Mouse (Mus musculus) right cerebral cortex, postnatal 25 days (tissue): ENCODE results near the gene Phtf2.
"Not testable (repeated sequence)": the region's sequence is repeated elsewhere in the genome, so short reads cannot be mapped to it uniquely, and the experiment has no call there.

ENCODE experiments used
- DNase-seq: peaks from one replicate; pipeline ENCODE4 v3.0.0; 2022

Phtf2 gene

DNA sequence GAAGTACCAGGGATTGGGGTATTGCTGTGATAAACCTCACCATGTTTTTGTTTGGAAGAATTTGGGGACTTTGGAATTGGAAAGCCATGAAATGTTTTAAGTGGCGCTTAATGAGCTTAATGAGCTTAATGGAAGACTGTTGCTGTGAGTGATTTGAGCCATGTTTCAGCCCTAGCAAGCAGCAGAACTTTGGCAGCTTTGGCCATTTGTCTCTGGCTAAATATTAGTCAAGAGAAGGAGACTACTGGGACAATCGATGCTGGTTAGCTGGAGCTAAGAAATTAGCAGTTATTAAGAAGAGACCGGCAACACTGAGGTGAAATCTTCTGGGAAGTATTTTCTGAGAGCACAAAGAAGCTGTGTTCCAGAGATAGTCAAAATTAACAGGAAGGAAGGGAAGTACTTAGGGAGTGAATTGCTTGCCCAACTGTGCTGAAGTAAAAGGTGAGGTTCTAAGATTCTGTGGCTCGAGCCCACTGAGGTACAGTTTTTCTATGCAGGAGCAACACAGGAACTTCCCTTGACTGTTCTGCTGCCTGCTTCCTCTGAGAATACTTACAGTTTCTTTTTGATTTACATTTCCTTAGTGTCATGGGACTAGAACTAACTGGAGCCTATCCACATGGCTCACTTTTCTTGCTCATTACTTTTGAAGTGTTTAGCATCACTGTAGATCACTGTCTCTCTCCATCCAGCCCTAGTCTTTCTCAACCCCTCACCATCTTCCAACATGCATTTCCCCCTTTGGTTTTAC, 17.5 kb downstream of the Phtf2 start:
- no peak for DNase-seq

DNA sequence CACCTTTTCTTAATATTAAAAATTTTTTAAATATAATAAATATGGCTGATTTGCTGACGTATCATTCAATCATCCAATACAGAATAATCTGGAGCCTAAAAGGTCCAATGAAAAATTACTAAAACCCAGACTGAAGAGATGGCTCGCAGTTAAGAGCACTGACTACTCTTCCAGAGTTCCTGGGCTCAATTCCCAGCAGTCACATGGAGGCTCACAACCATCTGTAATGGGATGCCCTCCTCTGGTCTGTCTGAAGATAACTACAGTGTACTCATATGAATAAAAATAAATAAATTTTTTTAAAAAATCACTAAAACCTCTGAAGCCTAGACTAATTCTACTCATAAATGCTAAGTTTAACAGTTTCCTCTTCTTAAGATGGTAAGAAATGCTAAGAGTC, 20.0 kb downstream of the Phtf2 start:
- no peak for DNase-seq

DNA sequence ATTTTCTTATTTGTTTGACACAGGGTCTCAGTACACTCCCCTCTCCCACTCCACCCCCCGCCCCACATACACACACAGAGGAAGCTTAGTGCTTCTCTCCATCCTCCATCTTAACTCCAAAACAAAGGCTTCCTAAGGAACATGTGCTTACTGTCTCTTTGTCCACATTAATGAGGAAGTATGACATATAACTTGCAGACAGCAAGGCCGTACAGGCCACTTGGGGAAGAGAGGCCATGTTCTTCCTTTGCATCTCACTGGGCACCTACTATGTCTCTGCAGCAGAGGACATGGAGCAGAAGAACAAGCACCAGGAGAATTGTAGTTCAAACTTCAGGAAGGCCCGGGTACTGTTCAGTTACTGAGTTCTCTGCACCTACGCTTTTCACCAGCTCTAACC, 21.4 kb downstream of the Phtf2 start:
- no peak for DNase-seq

DNA sequence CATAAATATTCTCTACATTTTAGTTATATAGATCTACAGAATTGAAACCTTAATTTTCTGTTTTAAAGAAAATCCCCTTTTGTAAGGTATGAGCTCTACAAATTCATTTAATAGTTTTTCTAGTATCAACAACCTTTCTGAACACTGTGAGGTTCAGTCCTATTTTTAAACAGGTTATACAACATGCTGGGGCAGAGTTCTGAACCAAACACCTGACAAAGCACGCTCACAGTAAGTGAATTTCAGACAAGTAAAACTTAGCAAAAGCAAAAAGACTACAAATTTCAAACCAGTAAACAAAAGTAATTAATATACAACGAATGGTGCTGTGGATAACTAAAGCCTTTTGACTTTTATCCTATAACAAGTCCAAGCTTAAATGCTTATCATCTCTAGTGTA, 23.5 kb downstream of the Phtf2 start:
- DNase-seq, result no peak

DNA sequence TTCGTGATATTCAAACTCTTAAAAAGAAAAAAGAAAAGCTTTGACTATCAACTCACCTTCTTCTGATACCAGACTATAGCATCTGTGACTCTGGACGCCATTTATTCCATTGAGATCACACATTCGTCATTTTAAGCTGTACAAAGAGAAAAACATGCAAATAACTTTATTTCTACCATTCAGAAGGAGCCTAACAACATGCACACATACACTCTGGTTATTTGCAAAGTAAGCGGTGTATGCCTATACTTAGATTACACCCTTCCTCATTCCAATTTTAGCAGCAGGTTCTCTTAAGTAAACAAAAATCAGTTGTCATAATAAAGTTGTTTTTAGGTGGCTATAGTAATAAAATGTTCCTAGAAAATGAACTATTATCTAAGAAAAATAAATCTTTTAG, 26.9 kb downstream of the Phtf2 start:
- no peak for DNase-seq

DNA sequence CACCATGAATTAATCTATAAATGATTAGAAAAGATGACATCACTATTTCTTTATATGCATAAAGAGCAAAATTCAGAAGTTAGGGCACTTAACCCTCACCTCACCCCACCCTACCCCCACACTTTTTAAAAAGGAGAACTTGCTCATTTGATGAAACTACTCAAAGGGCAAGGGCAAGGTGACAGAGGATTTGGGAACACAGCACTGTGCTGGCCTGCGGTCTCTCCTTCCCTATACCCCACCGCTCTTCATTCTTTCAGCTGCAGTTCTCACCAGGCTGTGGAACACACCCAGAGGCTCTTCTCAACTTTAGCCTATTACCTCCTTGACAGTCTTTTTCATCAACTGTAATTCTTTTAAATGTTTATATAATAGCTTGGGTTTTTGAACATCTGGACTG, 34.9 kb downstream of the Phtf2 start:
- no peak for DNase-seq

DNA sequence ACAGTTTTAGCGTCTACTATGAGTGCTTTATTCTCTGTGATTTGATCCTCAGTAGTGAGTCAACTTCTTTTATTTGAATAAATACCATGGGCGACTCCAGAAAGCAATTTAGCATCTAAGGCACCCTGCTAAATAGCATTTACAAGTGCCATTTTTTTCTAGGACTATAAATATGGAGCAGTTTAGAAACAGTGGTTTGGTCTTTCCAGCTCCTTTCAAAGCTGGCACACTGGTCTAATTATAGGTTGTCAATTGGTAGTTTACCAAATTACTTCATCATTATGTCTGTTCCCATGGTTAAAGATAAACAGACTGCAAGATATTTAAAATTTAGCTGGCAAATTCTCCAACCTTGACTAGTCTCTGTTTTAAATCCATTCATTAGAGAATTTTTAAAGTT, 38.1 kb downstream of the Phtf2 start:
- no peak for DNase-seq

DNA sequence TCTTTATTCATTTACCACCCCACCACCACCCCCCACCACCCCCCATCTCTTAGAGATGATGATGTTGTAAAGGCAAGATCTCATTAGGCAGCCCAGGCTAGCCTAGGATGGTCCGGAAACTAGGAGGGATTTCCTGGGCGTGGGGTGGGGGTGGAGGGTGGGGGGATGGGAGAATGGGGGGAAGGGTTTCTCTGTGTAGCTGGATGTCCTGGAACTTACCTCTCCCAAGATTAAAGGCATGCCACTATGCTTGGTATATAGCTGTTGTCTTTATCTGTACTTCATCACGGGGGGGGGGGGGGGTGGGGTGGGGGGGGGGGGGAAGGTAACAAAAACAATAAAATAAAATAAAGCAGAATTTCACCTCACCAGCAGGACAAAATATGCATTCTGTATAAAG, 38.5 kb downstream of the Phtf2 start:
- DNase-seq, result no peak

DNA sequence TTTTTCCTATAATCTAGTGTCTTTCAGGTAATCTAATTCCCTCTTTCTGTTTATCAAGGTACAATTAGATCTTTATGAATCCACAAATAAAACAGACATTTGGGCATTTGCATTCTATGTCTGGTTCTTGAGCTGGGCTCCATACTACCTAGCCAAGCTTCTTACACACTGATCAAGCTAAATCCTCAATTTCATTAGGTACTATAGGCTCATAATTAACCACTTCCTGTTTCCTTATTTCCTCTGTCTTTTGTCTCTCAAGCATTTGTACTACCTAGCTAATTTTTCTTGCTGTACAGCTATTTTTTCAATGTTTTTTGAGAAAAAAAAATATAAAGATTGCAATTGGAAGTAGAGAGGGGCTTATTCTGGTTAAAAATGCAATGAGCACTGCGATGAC, 44.8 kb downstream of the Phtf2 start:
- DNase-seq, result no peak

DNA sequence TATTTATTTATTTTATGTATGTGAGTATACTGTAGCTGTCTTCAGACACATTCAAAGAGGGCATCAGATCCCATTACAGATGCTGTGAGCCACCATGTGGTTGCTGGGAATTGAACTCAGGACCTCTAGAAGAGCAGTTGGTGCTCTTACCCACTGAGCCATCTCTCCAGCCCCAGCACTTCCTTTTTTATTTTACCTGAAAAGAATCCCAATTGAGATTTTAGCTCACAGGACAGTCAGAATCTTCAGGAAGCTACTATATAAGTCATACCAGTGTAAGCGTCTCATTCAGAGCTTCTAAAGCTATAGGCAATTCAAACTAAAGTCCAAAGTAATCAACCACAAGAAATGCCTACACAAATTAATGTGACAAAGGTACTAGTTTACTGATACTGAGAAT, 47.5 kb downstream of the Phtf2 start:
- DNase-seq, result no peak

DNA sequence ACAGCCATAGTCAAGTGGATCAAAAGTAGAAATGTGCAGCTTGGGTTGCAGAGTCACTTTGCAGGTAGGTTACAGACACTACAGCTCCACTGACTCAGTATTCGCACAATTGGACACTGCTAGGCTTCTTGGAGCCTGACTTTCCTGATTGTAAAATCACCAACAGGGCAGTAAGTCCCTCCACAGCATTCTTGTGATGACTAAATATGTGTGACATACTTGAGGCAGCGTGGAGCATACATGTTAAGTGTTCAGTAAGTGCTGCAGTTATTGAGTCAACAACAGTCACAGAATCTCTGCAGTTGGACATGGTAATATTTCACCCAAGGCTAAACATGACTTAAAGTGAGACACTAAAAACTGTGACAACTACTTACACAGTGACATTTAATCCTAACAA, 50.5 kb downstream of the Phtf2 start:
- DNase-seq, result no peak

DNA sequence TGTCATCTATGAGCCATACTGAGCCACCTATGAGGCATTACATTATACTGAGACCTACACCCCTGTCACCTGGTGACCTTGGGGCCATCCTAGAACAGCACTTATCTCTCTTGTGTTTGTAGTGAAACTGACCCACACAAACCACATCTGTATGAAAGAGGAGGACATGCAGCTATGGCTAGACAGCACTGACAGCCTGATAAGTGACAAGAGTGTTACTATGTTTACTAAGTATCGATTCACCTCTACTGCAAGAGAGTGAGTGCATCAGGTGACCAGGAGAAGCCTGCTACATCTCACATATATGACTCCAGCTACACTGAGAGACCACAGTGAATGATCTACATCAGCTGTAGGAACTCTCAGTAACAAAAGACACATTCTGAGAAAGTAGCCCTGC, 51.2 kb downstream of the Phtf2 start:
- no peak for DNase-seq

DNA sequence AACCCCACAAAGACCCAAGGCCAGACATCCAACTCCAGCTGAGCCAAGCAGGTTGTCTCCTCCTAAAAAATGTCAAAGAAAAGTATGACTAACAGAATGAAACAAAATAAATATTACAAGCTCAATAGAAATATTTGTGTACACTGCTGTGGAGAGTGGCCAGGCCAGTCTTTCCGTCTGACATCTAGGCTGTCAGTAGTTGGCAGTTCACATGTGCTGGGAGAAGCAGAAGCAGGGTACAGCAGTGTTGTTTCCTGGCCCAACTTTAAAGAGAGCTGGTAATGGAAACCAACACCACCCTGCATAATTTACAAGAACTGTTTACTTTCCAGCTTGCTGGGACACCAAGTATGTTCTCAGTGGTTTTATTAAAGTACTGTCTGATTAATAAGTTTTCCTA, 60.3 kb downstream of the Phtf2 start:
- no peak for DNase-seq

DNA sequence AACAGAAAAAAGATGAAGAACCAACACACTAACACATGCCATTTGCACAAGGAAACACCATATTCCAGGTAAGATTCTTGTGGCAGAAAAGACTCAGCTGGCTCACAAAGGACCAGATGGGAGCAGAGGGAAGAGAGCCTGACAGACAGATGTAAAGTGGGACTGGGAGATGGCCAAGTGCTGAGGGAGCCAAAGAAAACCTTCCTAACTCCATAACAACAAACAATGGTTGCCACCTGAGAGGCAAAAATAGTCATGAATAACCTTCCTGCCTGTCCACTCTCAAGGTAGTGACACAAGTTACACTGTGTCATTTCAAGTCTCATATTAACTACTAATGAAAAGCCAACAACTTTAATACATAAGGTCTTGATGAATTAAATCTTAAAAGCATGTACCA, 60.8 kb downstream of the Phtf2 start:
- DNase-seq, result no peak

DNA sequence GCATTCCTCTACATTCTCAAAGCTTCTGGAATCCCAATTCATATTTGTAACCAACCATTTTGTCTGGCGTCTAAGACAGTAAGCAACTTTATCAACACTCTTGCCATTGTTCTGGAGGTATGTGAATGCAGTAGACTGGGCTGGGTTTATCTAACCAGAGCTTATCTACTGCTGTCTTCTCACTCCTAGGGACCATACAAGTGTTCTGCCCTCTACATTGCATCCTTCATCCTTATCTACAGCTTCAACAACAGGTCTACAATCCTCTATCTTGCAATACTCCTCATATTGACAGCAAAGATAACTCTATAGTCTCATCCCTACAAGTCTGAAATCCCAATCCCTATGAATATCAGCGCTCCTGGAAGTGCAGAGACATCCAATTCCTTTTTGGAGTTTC, 66.8 kb downstream of the Phtf2 start:
- no peak for DNase-seq

DNA sequence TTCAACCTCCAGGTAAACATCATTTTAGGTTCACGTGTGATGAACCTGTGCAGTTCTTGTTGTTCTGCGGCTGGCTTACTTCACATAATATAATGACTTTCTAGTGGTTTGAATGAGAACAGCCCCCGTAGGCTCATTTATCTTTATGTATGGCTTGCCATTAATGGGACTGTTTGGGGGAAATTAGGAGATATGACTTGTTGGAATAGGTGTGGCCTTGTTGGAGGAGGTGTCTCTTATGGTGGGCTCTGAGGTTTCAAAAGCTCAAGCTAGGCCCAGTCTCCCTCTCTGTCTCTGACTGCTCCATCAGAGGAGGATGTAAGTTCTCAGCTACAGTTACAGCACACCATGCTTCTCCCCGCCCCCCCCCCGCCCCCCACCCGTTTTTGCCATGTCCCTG, 71.5 kb downstream of the Phtf2 start:
- DNase-seq, result no peak

DNA sequence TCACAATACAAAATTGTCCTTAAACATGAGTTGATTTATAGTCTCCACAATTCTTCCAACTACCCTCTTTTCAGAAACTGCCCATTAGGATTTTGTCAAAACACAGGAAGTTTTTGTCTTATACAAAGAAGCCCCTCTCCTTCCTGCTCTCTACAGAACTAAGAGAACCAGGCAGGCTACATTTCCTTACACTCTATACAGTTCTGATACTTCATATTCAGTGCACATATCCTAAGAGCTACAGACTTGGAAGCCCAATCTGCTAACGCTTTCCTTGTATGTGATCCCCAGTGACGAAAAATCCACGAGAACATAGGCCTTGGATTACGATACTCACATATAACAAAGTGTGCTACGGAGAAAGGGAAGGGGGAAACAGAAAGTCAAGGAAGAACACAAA, 86.0 kb downstream of the Phtf2 start:
- DNase-seq, result no peak

DNA sequence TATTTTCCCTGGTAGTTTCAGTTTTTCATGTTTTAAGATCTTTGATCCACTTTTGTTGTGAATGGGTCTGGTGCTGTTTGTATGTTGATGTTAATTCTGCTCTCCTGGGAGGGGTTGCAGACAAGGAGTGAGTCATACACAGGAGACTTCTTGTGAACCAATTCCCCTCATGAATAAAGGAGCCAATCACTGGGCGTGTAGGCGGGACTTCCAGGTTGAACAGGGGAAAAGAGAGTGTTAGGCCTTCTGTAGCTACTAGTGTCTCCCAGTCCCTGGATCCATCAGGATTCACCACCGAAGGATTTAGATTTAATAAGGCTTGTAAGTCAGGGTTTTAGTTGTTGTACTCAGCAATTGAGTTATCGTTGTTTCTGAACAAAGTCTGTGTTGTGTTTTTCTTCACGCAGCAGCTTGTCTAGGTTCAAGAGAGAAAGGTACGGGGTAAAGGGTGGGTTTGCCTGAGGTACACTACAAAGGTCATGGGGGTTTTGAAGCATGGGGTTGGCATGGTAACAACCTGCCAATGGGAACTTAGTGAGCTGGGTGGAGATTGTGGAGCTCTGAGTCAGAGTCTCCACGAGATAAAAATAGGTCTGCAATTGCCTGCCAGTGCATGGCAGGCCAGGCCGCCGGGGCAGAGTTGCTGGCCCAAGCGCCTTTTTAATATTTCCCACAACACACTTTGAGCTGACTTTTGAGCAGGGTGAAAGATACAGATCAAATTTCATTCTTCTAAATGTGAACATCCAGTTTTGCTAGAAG, 90.0 kb downstream of the Phtf2 start:
- DNase-seq, result no peak

DNA sequence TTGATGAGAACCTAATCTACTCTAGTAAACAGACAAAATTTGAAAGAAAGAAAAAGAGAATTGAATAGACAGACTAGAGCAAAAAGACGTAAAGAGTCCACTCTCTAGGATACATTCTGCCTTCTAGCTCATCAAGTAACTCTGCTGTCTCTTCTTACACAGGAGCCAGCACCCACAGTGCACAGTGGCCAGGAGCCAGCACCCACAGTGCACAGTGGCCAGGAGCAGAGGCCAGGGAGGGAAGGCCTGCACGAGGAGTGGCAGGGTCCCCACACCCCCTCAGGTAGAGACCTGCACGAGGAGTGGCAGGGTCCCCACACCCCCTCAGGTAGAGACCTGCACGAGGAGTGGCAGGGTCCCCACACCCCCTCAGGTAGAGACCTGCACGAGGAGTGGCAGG, 95.5 kb downstream of the Phtf2 start:
- DNase-seq, result not testable (repeated sequence)

DNA sequence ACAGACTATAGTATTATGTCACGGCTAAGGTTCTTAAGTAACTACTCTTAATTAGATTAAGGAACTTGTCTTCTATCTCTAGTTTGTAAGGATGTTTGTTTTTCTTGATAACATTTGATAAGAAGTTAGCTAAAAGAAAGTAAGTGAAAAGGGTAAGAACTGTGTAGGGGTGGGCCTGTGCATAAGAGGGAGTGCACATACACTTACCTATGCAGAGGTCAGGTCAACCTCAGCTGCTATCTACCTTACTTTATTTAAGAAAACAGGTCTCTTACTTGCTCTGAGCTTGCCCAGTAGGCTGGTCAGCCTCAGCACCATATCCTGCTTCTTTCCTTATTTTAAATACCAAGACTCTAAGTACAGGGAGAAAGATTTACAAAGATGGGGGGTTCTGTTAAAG, 100.8 kb downstream of the Phtf2 start:
- no peak for DNase-seq

DNA sequence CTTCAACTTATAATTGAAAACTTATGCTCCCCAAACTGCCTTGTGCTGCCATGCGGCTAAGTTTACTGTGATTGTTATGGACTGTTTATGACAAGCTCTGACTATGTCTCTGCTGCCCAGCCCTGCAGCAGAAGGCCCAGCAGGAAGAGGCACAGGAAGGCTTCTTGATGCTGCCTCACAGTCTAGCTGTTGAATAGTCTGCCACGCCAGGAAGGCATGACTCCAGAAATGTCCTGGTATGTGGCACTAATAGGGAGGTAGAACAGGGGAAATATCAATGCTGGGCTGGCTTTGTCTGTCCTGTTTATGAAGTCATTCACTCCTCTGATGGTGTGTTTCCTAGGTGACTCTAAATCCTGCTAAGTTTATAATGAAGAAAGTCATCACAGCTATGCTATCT, 102.7 kb downstream of the Phtf2 start:
- DNase-seq, result no peak

DNA sequence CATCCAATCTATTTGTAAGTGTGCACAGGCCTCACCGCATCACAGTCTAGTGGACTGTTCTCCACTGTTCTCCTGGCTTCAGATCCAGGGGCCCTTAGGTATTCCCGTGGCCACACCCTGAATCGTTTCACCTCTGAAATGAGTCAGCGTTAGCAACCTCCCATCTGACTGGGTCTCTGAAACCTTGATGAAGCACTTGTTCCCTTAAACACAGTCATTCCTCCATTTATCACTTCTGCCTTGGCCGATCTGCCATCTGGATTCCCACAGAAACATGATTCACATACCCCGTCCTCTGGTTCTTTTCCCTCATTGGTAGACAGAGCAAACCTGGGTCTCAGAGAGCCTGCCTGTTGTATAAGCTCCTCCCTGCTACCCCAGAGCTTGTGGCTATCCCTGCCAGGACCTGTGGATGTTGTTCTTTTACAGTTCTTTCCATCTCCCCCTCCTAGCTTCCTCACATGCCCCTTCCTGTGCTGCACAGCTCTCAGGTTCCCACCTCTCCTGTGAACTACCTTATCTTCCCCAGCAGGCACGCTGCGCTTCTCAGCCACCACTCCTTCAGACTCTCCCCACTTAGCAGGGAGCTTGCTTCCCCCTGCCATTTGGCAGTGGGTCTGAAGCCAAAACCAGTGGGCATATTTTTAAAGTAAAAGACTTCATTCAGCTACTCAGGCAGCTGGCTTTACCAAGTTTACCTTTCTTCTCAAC, 103.5 kb downstream of the Phtf2 start:
- no peak for DNase-seq

DNA sequence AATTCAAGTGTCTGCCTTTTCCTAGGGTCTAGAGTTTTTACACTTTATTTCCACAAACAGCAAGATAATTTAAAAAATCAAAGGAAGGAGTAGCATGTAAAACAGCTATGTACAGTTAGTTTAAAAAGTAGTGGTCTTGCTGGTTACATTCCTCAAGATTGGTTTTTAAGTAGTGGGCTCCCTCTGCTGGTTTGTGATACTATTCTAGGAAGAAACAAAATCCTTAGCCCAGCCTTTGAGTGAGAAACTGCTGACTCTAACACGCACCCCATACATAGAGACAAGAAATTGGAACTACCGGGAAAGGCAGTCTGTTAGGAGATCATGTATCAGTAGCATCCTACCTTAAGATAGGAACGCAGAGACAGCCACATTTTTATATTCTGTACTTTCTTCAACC, 108.6 kb downstream of the Phtf2 start:
- DNase-seq, result no peak

DNA sequence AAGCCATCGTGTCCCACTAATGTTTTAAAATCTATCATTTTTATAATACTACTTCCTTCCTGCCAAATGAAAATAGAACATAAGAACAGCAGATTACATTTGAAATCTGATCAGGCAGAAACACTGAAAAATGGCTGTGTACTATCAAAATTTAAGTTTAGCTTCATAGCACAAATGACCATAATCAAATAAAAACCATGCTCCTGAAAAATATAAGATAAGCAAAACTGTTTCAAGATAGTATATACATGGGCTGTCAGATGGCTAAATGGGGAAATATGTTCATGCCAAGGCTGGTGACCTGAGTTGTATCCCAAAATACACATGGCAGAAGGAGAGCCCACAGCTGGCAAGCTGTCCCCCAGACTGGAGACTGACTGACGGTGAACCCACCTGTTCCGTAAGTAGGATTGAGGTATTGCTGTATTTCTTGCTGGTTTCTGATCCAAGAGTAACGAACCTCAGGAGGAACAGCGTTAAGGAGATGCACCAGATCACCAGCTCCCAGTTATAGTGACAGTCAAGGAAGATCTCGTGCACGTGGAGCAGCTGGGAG, 116.5 kb downstream of the Phtf2 start:
- DNase-seq, result no peak
